18 mouse cellular contexts compared by ENCODE assay signal in the genomic region with DNA sequence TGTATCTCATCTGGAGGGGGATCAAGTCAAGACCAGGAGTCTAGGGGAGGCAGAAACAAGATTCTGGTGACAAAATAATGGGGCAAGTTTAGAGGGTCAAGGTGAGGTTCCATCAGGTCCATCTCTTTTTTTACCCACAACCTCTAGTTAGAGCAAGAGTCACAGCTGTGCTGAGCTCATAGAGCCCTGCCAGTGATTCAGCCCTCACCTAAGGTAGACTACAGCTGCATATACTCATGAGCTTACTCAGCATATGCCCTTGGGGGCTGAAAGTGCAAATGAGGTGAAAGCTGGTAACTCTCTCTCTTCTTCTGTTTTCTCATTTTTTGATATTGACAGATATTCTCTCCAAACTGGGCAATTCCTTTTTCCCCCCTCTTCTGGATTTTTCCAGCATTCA.
"Had no signal": no experiment of that assay in that cellular context is flagged by ENCODE, and none has a peak within 500 bp of the region (broad histone marks: within the 10 kb centered on the region; RNA-seq: fewer than 3 reads in every experiment).

No protein-coding gene starts in this region.

- H3K27me3 ChIP-seq: midbrain, embryonic 12.5 days; neural tube, embryonic 13.5 days; neural tube, embryonic 15.5 days; stomach, embryonic 15.5 days had no signal

- H3K4me3 ChIP-seq: midbrain, embryonic 10.5 days; midbrain, embryonic 12.5 days; myocyte; neural tube, embryonic 13.5 days; neural tube, embryonic 15.5 days; stomach, embryonic 15.5 days had no signal

- H3K27ac ChIP-seq: midbrain, embryonic 10.5 days; midbrain, embryonic 12.5 days; neural tube, embryonic 13.5 days; neural tube, embryonic 15.5 days; stomach, embryonic 15.5 days; stomach, postnatal 0 days had no signal

- H3K4me1 ChIP-seq: neural tube, embryonic 13.5 days; neural tube, embryonic 15.5 days; stomach, embryonic 15.5 days had no signal

- DNase-seq: lung, adult 18-20 months; lung, embryonic 14.5 days; lung, postnatal 10 days; lung, postnatal 4 days; retina, postnatal 1 day; right cerebral cortex, adult 18-20 months; right cerebral cortex, postnatal 25 days; right cerebral cortex, postnatal 4 days; thymus, adult 2 months; thymus, postnatal 25 days; thymus, postnatal 4 days had no signal
